Mouse (Mus musculus) frontal cortex, postnatal 25 days (tissue): ENCODE data around the gene Dgkz.
A peak's percentile ranks its signal among the peaks of the same experiment; 100 is the strongest.

ENCODE experiments used
- DNase-seq, 2 experiments: peaks; one replicate each; pipeline ENCODE4 v3.0.0; 2022; ENCODE audit warnings: low spot score in 2 of 2

Gene Dgkz

GRCm38 (mm10) chr2:91996006-91996405, 20.3 kb upstream of the Dgkz start:
- no peak for DNase-seq

GRCm38 (mm10) chr2:91993409-91993808, 17.7 kb upstream of the Dgkz start:
- DNase-seq = no peak

- DNase-seq = no peak
Observed at GRCm38 (mm10) chr2:91989750-91990149, 14.1 kb upstream of the Dgkz start.

GRCm38 (mm10) chr2:91987542-91987941, 11.9 kb upstream of the Dgkz start:
- DNase-seq = peak; percentile 88 to 95

- DNase-seq = no peak
Observed at GRCm38 (mm10) chr2:91986071-91986470, 10.4 kb upstream of the Dgkz start.

- no peak for DNase-seq
Observed at GRCm38 (mm10) chr2:91984906-91985525, 9.4 kb upstream of the Dgkz start.

GRCm38 (mm10) chr2:91984439-91984838, 8.8 kb upstream of the Dgkz start:
- no peak for DNase-seq

GRCm38 (mm10) chr2:91980830-91981229, 5.2 kb upstream of the Dgkz start:
- DNase-seq = no peak

- DNase-seq = no peak
Observed at GRCm38 (mm10) chr2:91980245-91980644, 4.6 kb upstream of the Dgkz start.

GRCm38 (mm10) chr2:91978547-91978946, 2.9 kb upstream of the Dgkz start:
- DNase-seq = no peak

- no peak for DNase-seq
Observed at GRCm38 (mm10) chr2:91977960-91978359, 2.3 kb upstream of the Dgkz start.

- no peak for DNase-seq
Observed at GRCm38 (mm10) chr2:91973416-91974135, 2.1 kb downstream of the Dgkz start.

GRCm38 (mm10) chr2:91972121-91972566, 3.5 kb downstream of the Dgkz start:
- DNase-seq = no peak

- DNase-seq = no peak
Observed at GRCm38 (mm10) chr2:91971231-91972097, 4.2 kb downstream of the Dgkz start.

- DNase-seq = no peak
Observed at GRCm38 (mm10) chr2:91967962-91968361, 7.7 kb downstream of the Dgkz start.

GRCm38 (mm10) chr2:91966367-91966766, 9.3 kb downstream of the Dgkz start:
- no peak for DNase-seq

GRCm38 (mm10) chr2:91965417-91965816, 10.2 kb downstream of the Dgkz start:
- no peak for DNase-seq

- DNase-seq = no peak
Observed at GRCm38 (mm10) chr2:91964610-91965204, 11.0 kb downstream of the Dgkz start.

- peak; percentile 89 to 90 for DNase-seq
Observed at GRCm38 (mm10) chr2:91963443-91963932, 12.2 kb downstream of the Dgkz start.

- no peak for DNase-seq
Observed at GRCm38 (mm10) chr2:91962864-91963401, 12.7 kb downstream of the Dgkz start.

- DNase-seq = no peak
Observed at GRCm38 (mm10) chr2:91961901-91962761, 13.5 kb downstream of the Dgkz start.
